In genomic region chr3:105087344-105087743, GRCm38 (mm10) we compare ENCODE assay signal across 18 mouse cellular contexts. TPM values are rescaled to one million over a fixed set of nuclear protein-coding genes. Genes with fewer than 3 reads are reported as not detected.
A peak's percentile ranks its signal among the peaks of the same experiment; 100 is the strongest.
DNase-seq lines count a peak whose midpoint lies in the region; ATAC-seq lines count a peak whose summit lies in the region.
"Had no signal": no experiment of that assay in that cellular context is flagged by ENCODE, and none has a peak within 500 bp of the region (broad histone marks: within the 10 kb centered on the region; RNA-seq: fewer than 3 reads in every experiment).

No protein-coding gene starts in this region.

- H3K9ac ChIP-seq in kidney, embryonic 14.5 days (ENCODE audit: low read depth, low read length) = no peak overlapping the region
- H3K9ac ChIP-seq: forebrain, embryonic 12.5 days; limb, embryonic 13.5 days; neural tube, embryonic 15.5 days; stomach, embryonic 15.5 days had no signal

- H3K9me3 ChIP-seq in kidney, embryonic 14.5 days (ENCODE audit: control insufficient read depth, low read length) = no peaks in the 10 kb centered on the region
- no peaks in the 10 kb centered on the region for H3K9me3 ChIP-seq in limb, embryonic 10.5 days (replicated peaks)
- H3K9me3 ChIP-seq: forebrain, embryonic 12.5 days; limb, embryonic 13.5 days; neural tube, embryonic 15.5 days; stomach, embryonic 15.5 days had no signal

- peak; percentile 54 for DNase-seq in kidney, adult 11 months
- DNase-seq in heart, adult 9 months (ENCODE audit: low spot score in 2 of 2) = peak; percentile 24 to 52
- peak; percentile 23 for DNase-seq in kidney, adult 18-20 months
- DNase-seq in limb, embryonic 10.5 days (ENCODE audit: low spot score) = peak; percentile 31
- DNase-seq in liver = no peak
- DNase-seq: cerebellum, adult 8-10 months; gastrocnemius, postnatal 10 days had no signal

- 0 out of 2 replicates have a peak, but pooled peaks cover 2% of the 10 kb centered on the region for H3K4me1 ChIP-seq in kidney, embryonic 14.5 days (ENCODE audit: control insufficient read depth, insufficient read depth, low read length)
- peaks cover 15% of the 10 kb centered on the region for H3K4me1 ChIP-seq in limb, embryonic 10.5 days
- H3K4me1 ChIP-seq: neural tube, embryonic 15.5 days; stomach, embryonic 15.5 days had no signal

- no peak overlapping the region for H3K27ac ChIP-seq in kidney, embryonic 14.5 days (ENCODE audit: low read depth, low read length)
- H3K27ac ChIP-seq in limb, embryonic 10.5 days = 0 out of 2 replicates have a peak overlapping the region, but pooled peaks have one; percentile 50
- H3K27ac ChIP-seq: forebrain, embryonic 12.5 days; layer of hippocampus, adult 2 months; limb, embryonic 13.5 days; neural tube, embryonic 15.5 days; stomach, embryonic 15.5 days had no signal

- ATAC-seq in kidney, embryonic 14.5 days (ENCODE audit: low FRiP score, low TSS enrichment) = no peak
- ATAC-seq in inflammation-experienced regulatory T-cells, adult 6 months = no peak

- no peaks in the 10 kb centered on the region for H3K27me3 ChIP-seq in kidney, embryonic 14.5 days (ENCODE audit: control insufficient read depth, insufficient read depth, low read length)
- no peaks in the 10 kb centered on the region for H3K27me3 ChIP-seq in limb, embryonic 10.5 days (ENCODE audit: low read depth, poor library complexity, severe bottlenecking)
- H3K27me3 ChIP-seq: forebrain, embryonic 12.5 days; limb, embryonic 13.5 days; neural tube, embryonic 15.5 days; stomach, embryonic 15.5 days had no signal

- no peak overlapping the region for H3K4me2 ChIP-seq in kidney, embryonic 14.5 days (replicated peaks; ENCODE audit: low read depth, low read length)
- H3K4me2 ChIP-seq: forebrain, embryonic 12.5 days; limb, embryonic 13.5 days; neural tube, embryonic 15.5 days; stomach, embryonic 15.5 days had no signal

- H3K36me3 ChIP-seq in kidney, embryonic 14.5 days (ENCODE audit: control insufficient read depth, insufficient read depth, low read length) = no peaks in the 10 kb centered on the region
- no peaks in the 10 kb centered on the region for H3K36me3 ChIP-seq in limb, embryonic 10.5 days
- H3K36me3 ChIP-seq: forebrain, embryonic 12.5 days; limb, embryonic 13.5 days; neural tube, embryonic 15.5 days; stomach, embryonic 15.5 days had no signal

- WGBS in kidney, embryonic 14.5 days = 32% methylated on average over 3 of the region's 3 CpGs
- 52% methylated on average over 3 of the region's 3 CpGs for WGBS in limb, embryonic 10.5 days

- no peak overlapping the region for H3K4me3 ChIP-seq in kidney, embryonic 14.5 days (ENCODE audit: low read length)
- no peak overlapping the region for H3K4me3 ChIP-seq in limb, embryonic 10.5 days
- H3K4me3 ChIP-seq: forebrain, embryonic 12.5 days; layer of hippocampus, adult 2 months; limb, embryonic 13.5 days; neural tube, embryonic 15.5 days; stomach, embryonic 15.5 days had no signal

RNA-seq across cellular contexts. Expression of gene 4930564D02Rik, which starts 20.7 kb away (rescaled TPM):
- not detected in 2 replicates for polyA plus RNA-seq in kidney, embryonic 14.5 days (2014; fragmentation: Nextera tagmentation; extraction: Ambion mirVana)
- polyA plus RNA-seq in limb, embryonic 10.5 days (2016; fragmentation: Nextera tagmentation; extraction: Ambion mirVana) = not detected in 2 replicates
- not detected for polyA plus RNA-seq in inflammation-experienced regulatory T-cells, adult 6 months (2017; shearing (Covaris generic))
- polyA plus RNA-seq: brain, embryonic 14.5 days; embryonic facial prominence, embryonic 11.5 days; forebrain, embryonic 12.5 days; hindbrain, embryonic 11.5 days; limb, embryonic 13.5 days; neural tube, embryonic 15.5 days; stomach, embryonic 15.5 days; urinary bladder, adult 2 months had no signal

RNA-seq across cellular contexts. Expression of gene Cttnbp2nl, which starts 34.4 kb away (rescaled TPM):
- polyA plus RNA-seq in kidney, embryonic 14.5 days (2014; fragmentation: Nextera tagmentation; extraction: Ambion mirVana) = 11.5 and 27.4 TPM in 2 replicates
- polyA plus RNA-seq in limb, embryonic 10.5 days (2016; fragmentation: Nextera tagmentation; extraction: Ambion mirVana) = 40.5 and 50.1 TPM in 2 replicates
- polyA plus RNA-seq in inflammation-experienced regulatory T-cells, adult 6 months (2017; shearing (Covaris generic)) = under 1 TPM in 1 of 3 experiments, not detected in 2; 0.29 TPM
